Mouse (Mus musculus) intestine, embryonic 15.5 days (tissue): Measurements from ENCODE around the gene Gm10518. TPM values are rescaled to one million over a fixed set of nuclear protein-coding genes. Genes with fewer than 3 reads are reported as not detected.

ENCODE experiments used
- ATAC-seq: fragments of 200-750 bp; cut with Nextera tagmentation; 2 replicates; pipeline ENCODE4 v1.8.0; 2017; ENCODE audit warnings: moderate TSS enrichment, moderate library complexity
- H3K27ac ChIP-seq: fragments of 300-500 bp; sonication (generic); 2 replicates; pipeline ENCODE4 v1.5.1; 2015; ENCODE audit warnings: mild to moderate bottlenecking, inconsistent platforms
- H3K27me3 ChIP-seq: fragments of 300-500 bp; sonication (generic); replicated peaks from 2 replicates; pipeline ENCODE4 v1.6.1; 2015; ENCODE audit warnings: inconsistent platforms
- H3K36me3 ChIP-seq: fragments of 300-500 bp; sonication (generic); 2 replicates; pipeline ENCODE4 v1.6.1; 2015; ENCODE audit warnings: inconsistent platforms
- H3K4me1 ChIP-seq: fragments of 300-500 bp; sonication (generic); replicated peaks from 2 replicates; pipeline ENCODE4 v1.6.1; 2015; ENCODE audit warnings: inconsistent platforms
- H3K4me2 ChIP-seq: fragments of 300-500 bp; sonication (generic); replicated peaks from 2 replicates; pipeline ENCODE4 v1.6.1; 2015; ENCODE audit warnings: mild to moderate bottlenecking, inconsistent platforms
- H3K4me3 ChIP-seq: fragments of 300-500 bp; sonication (generic); replicated peaks from 2 replicates; pipeline ENCODE4 v1.5.1; 2015; ENCODE audit warnings: inconsistent platforms
- H3K9ac ChIP-seq: fragments of 300-500 bp; sonication (generic); 2 replicates; pipeline ENCODE4 v1.6.1; 2015; ENCODE audit warnings: inconsistent platforms
- H3K9me3 ChIP-seq: fragments of 300-500 bp; sonication (generic); 2 replicates; pipeline ENCODE4 v1.6.1; 2016; ENCODE audit warnings: inconsistent platforms
- WGBS: fragments of 180-500 bp; shearing (Covaris S2); methylation state at CpG from one replicate; pipeline ENCODE4 v1.1.7; 2015; 5-methylcytosine and 5-hydroxymethylcytosine counted together
- polyA plus RNA-seq: library from polyadenylated mRNA; unstranded; fragments of >200 nt; fragmentation: Nextera tagmentation; extraction: Ambion mirVana; gene quantifications from 2 replicates; pipeline ENCODE4 v1.2.1, GENCODE M21; 2015

Gm10518 gene
- not detected in 2 replicates for polyA plus RNA-seq

GRCm38 (mm10) chr1:179802610-179803512 lies at the start of gene Gm10518:
Gene Gm10518 (plus strand): TSS chr1:179803376.
- Histone ChIP-seq H3K9me3 (no peaks in the 10 kb centered on the region), H3K4me2 (peak within 1 kb of the TSS; percentile 66), H3K36me3 (peaks cover 8% of the 10 kb centered on the region; the same call in 1 of the 2 replicates), H3K4me3 (peak within 1 kb of the TSS; percentile 96), H3K27me3 (no peaks in the 10 kb centered on the region), H3K27ac (peak within 1 kb of the TSS; percentile 99), H3K4me1 (peaks cover 14% of the 10 kb centered on the region), H3K9ac (peak within 1 kb of the TSS; percentile 92)
- under 1% methylated on average over 85 of the region's 94 CpGs for WGBS
- ATAC-seq = peak; percentile 76

DNA sequence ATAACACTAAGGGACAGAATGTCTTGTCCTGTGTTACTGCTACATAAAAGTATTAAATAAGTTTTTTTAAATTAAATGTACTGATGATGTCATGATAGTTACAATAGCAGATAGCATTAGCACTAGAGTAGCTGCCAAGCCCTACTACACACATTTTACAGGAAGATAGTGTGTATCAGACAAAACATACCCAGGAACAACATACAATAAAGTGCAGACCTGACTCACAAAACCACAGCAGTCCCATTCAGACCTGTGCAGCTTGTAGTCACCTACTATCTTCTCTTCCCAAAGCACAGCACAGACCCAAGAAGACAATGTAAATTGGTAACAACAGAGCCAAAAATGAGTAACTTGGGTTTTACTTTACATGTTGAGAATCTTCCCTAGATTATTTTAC lies 46.7 kb upstream of the Gm10518 start:
- Histone ChIP-seq H3K9me3 (no peaks in the 10 kb centered on the region), H3K4me3 (no peak overlapping the region), H3K4me1 (no peaks in the 10 kb centered on the region), H3K27me3 (no peaks in the 10 kb centered on the region), H3K36me3 (peaks cover 31% of the 10 kb centered on the region), H3K4me2 (no peak overlapping the region), H3K9ac (no peak overlapping the region), H3K27ac (no peak overlapping the region)
- no peak for ATAC-seq

DNA sequence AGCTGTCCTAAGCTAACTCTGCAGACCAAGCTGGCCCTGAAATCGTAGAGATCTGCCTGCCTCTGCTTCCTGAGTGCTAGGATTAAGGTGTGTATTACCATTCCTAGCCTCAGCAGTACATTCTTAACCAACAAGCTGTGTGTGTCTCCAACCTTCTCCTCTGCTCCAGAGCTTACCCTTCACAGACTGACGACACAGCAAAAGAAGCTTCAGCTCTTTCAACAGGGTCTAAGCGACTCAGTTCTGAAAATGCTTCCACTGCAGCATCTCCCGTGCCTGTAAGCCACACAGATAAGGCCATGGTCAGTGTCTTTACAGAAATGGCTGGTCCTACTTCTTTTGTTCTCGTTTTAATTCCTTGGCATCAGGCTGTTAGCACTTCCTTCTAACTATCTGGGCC lies 43.1 kb upstream of the Gm10518 start:
- WGBS = 92% methylated on average over 5 of the region's 5 CpGs
- Histone ChIP-seq H3K36me3 (peaks cover 22% of the 10 kb centered on the region), H3K9ac (no peak overlapping the region), H3K9me3 (no peaks in the 10 kb centered on the region), H3K27ac (no peak overlapping the region), H3K27me3 (no peaks in the 10 kb centered on the region), H3K4me2 (no peak overlapping the region), H3K4me3 (no peak overlapping the region), H3K4me1 (no peaks in the 10 kb centered on the region)
- no peak for ATAC-seq

DNA sequence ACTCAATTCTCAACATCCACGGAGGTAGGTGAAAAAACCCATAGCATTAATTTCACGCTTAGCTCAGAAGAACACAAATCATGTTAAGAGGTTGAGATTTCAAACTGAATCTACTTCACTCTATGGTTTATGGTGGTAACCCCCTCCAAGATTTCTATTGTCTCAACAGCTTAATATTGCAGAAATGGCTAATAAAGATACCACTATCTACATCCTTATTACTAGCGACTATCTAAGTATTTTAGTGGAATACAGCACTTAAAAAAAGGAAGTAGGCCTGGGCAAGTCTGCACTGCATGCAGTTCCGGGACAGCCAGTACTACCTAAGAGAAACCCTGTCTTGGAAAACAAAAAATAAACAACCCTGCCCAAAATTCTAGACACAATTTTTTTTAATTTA lies 42.6 kb upstream of the Gm10518 start:
- H3K27me3 ChIP-seq = no peaks in the 10 kb centered on the region
- peaks cover 22% of the 10 kb centered on the region for H3K36me3 ChIP-seq
- no peaks in the 10 kb centered on the region for H3K4me1 ChIP-seq
- H3K4me3 ChIP-seq = no peak overlapping the region
- WGBS = 92% methylated on average over 4 of the region's 4 CpGs
- no peak overlapping the region for H3K4me2 ChIP-seq
- H3K27ac ChIP-seq = no peak overlapping the region
- no peak overlapping the region for H3K9ac ChIP-seq
- H3K9me3 ChIP-seq = no peaks in the 10 kb centered on the region
- no peak for ATAC-seq

DNA sequence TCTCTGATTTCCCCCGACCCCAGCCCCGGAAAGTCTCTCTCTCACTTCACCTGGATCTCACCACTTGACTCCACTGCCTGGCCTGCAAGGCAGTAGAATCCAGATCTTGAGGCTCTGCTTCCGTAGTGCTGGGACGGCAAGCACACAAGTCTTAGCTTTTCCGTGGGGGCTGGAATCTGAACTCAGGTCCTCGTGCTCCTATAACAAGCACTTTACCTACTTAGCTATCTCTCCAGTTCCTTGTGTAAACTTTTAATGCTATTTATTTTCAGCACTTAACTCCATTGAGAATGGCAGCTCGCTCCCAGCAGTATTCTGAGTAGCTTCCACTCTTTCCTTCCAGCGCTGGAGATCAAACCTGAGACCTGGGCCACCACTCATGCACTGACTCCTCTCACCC lies 26.3 kb upstream of the Gm10518 start:
- Histone ChIP-seq H3K27me3 (no peaks in the 10 kb centered on the region), H3K4me1 (no peaks in the 10 kb centered on the region), H3K4me2 (no peak overlapping the region), H3K9ac (no peak overlapping the region), H3K36me3 (peaks cover 32% of the 10 kb centered on the region), H3K4me3 (no peak overlapping the region), H3K9me3 (no peaks in the 10 kb centered on the region), H3K27ac (no peak overlapping the region)
- 95% methylated on average over 8 of the region's 8 CpGs for WGBS
- no peak for ATAC-seq

GRCm38 (mm10) chr1:179784098-179784497 lies 19.1 kb upstream of the Gm10518 start:
- no peak overlapping the region for H3K4me2 ChIP-seq
- H3K36me3 ChIP-seq = peaks cover 23% of the 10 kb centered on the region
- ATAC-seq = no peak
- no peak overlapping the region for H3K9ac ChIP-seq
- no peak overlapping the region for H3K27ac ChIP-seq
- no peak overlapping the region for H3K4me3 ChIP-seq
- H3K27me3 ChIP-seq = no peaks in the 10 kb centered on the region
- no peaks in the 10 kb centered on the region for H3K4me1 ChIP-seq
- no peaks in the 10 kb centered on the region for H3K9me3 ChIP-seq
- WGBS = 92% methylated on average over 4 of the region's 4 CpGs

GRCm38 (mm10) chr1:179785502-179785901 lies 17.7 kb upstream of the Gm10518 start:
- Histone ChIP-seq H3K4me3 (no peak overlapping the region), H3K36me3 (peaks cover 23% of the 10 kb centered on the region; the same call in 1 of the 2 replicates), H3K4me2 (no peak overlapping the region), H3K9ac (no peak overlapping the region), H3K4me1 (no peaks in the 10 kb centered on the region), H3K27me3 (no peaks in the 10 kb centered on the region), H3K27ac (no peak overlapping the region), H3K9me3 (no peaks in the 10 kb centered on the region)
- 88% methylated on average over 5 of the region's 5 CpGs for WGBS
- ATAC-seq = no peak

GRCm38 (mm10) chr1:179787281-179787680 lies 15.9 kb upstream of the Gm10518 start:
- H3K36me3 ChIP-seq = peaks cover 26% of the 10 kb centered on the region; the same call in 1 of the 2 replicates
- ATAC-seq = no peak
- H3K27me3 ChIP-seq = no peaks in the 10 kb centered on the region
- H3K9ac ChIP-seq = no peak overlapping the region
- WGBS = 78% methylated on average over 4 of the region's 4 CpGs
- no peaks in the 10 kb centered on the region for H3K4me1 ChIP-seq
- H3K4me2 ChIP-seq = no peak overlapping the region
- no peak overlapping the region for H3K27ac ChIP-seq
- no peak overlapping the region for H3K4me3 ChIP-seq
- no peaks in the 10 kb centered on the region for H3K9me3 ChIP-seq

- H3K27me3 ChIP-seq = no peaks in the 10 kb centered on the region
- no peak overlapping the region for H3K9ac ChIP-seq
- ATAC-seq = no peak
- no peak overlapping the region for H3K27ac ChIP-seq
- no peaks in the 10 kb centered on the region for H3K9me3 ChIP-seq
- peaks cover 12% of the 10 kb centered on the region for H3K4me1 ChIP-seq
- no peak overlapping the region for H3K4me2 ChIP-seq
- no peak overlapping the region for H3K4me3 ChIP-seq
- H3K36me3 ChIP-seq = peaks cover 21% of the 10 kb centered on the region; the same call in 1 of the 2 replicates
These were observed 4.4 kb upstream of the Gm10518 start for GRCm38 (mm10) chr1:179798794-179799193.

GRCm38 (mm10) chr1:179803513-179804139 lies 450 bp downstream of the Gm10518 start, which contains the start of gene Ahctf1:
Gene Ahctf1 (minus strand): TSS chr1:179803680.
- under 1% methylated on average over 56 of the region's 56 CpGs for WGBS
- ATAC-seq = peak; percentile 98

DNA sequence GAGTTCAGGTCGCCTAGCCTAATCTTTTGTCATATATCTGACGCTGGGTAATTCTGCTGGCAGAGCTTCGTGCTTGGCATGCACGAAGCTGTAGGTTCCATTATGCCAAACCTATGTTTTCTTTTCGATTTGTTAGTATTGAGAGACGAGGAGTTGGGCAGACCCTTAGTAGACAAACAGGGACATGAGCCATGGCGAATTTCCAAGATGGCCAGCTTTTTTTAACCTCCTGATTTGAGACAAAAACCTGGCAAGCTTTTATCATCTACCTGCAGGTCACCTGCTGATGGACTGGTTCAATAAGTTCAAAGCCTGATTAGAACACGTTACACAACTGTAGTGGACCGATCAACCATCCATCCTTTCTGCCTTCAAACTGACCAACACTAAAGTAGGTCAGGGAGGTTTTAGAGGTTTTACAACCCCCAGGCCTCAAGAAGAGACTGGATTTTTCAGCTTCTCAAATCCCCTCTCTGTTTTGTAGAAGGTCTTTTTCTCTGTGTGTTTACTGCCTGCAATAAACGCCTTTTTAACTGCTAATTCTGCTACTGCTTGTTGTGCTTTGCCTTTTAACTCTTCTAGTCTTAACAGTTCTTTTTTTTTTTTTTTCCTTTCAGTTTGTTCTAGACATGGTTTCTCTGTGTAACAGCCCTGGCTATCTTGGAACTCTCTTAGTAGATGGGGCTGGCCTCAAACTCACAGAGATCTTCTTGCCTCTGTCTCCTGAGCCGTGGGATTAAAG lies 1.1 kb downstream of the Gm10518 start:
- no peaks in the 10 kb centered on the region for H3K9me3 ChIP-seq
- 33% methylated on average over 11 of the region's 11 CpGs for WGBS
- H3K4me3 ChIP-seq = peak overlapping the region; percentile 96
- ATAC-seq = no peak; the same call in 1 of the 2 replicates
- peak overlapping the region; percentile 66 for H3K4me2 ChIP-seq
- 0 out of 2 replicates have a peak overlapping the region, but pooled peaks have one; percentile 23 for H3K9ac ChIP-seq
- no peaks in the 10 kb centered on the region for H3K36me3 ChIP-seq
- H3K4me1 ChIP-seq = peaks cover 14% of the 10 kb centered on the region
- peak overlapping the region; percentile 99 for H3K27ac ChIP-seq
- no peaks in the 10 kb centered on the region for H3K27me3 ChIP-seq

More at GRCm38 (mm10) chr1:179803513-179804139, 450 bp downstream of the Gm10518 start, which contains the start of gene Ahctf1:
- peak within 1 kb of the TSS; percentile 96 for H3K4me3 ChIP-seq
- H3K4me2 ChIP-seq = peak within 1 kb of the TSS; percentile 66
- H3K4me1 ChIP-seq = peaks cover 14% of the 10 kb centered on the region
- H3K9me3 ChIP-seq = no peaks in the 10 kb centered on the region
- peaks cover 5% of the 10 kb centered on the region; the same call in 1 of the 2 replicates for H3K36me3 ChIP-seq
- H3K27me3 ChIP-seq = no peaks in the 10 kb centered on the region
- H3K27ac ChIP-seq = peak within 1 kb of the TSS; percentile 99
- peak within 1 kb of the TSS; percentile 92 for H3K9ac ChIP-seq

GRCm38 (mm10) chr1:179805751-179806150 lies 2.6 kb downstream of the Gm10518 start:
- no peaks in the 10 kb centered on the region for H3K9me3 ChIP-seq
- no peak overlapping the region for H3K27ac ChIP-seq
- H3K36me3 ChIP-seq = no peaks in the 10 kb centered on the region
- no peaks in the 10 kb centered on the region for H3K27me3 ChIP-seq
- no peak overlapping the region for H3K9ac ChIP-seq
- WGBS = 73% methylated on average over 5 of the region's 5 CpGs
- ATAC-seq = no peak
- peaks cover 12% of the 10 kb centered on the region for H3K4me1 ChIP-seq
- no peak overlapping the region for H3K4me2 ChIP-seq
- H3K4me3 ChIP-seq = no peak overlapping the region
